ENCODE assay signal across 9 mouse cellular contexts in genomic region chr11:46864809-46865208, GRCm38 (mm10). TPM values are rescaled to one million over a fixed set of nuclear protein-coding genes. Genes with fewer than 3 reads are reported as not detected.
A peak's percentile ranks its signal among the peaks of the same experiment; 100 is the strongest.
DNase-seq lines count a peak whose midpoint lies in the region; ATAC-seq and TF ChIP-seq lines count a peak whose summit lies in the region.
"Had no signal": no experiment of that assay in that cellular context is flagged by ENCODE, and none has a peak within 500 bp of the region (broad histone marks: within the 10 kb centered on the region; RNA-seq: fewer than 3 reads in every experiment).

No protein-coding gene starts in this region.

- H3K27ac ChIP-seq in ES-E14 (ENCODE audit: insufficient read depth, low read depth, low read length, poor library complexity, severe bottlenecking): no peak overlapping the region
- H3K27ac ChIP-seq in kidney, postnatal 0 days: no peak overlapping the region
- H3K27ac ChIP-seq: hindbrain, embryonic 15.5 days had no signal

- intact Hi-C loops in heart, postnatal 14 days (cut with DNase I): loop anchor here (5.0 kb wide), 1 partner anchor 522 kb away; no protein-coding TSS in a partner anchor

- no peak overlapping the region for H3K4me2 ChIP-seq in kidney, postnatal 0 days (ENCODE audit: low read length)
- H3K4me2 ChIP-seq: hindbrain, embryonic 15.5 days had no signal

- no peaks in the 10 kb centered on the region for H3K27me3 ChIP-seq in kidney, postnatal 0 days (ENCODE audit: insufficient read depth, low read length)
- H3K27me3 ChIP-seq: hindbrain, embryonic 15.5 days had no signal

- TF ChIP-seq CTCF in kidney, postnatal 0 days (IDR thresholded peaks at IDR 0.05; ENCODE audit: low read depth): peak; percentile 70

- no peaks in the 10 kb centered on the region for H3K9me3 ChIP-seq in ES-E14 (ENCODE audit: control insufficient read depth, insufficient read depth, low read depth, low read length)
- no peaks in the 10 kb centered on the region for H3K9me3 ChIP-seq in kidney, postnatal 0 days (replicated peaks; ENCODE audit: low read length)
- H3K9me3 ChIP-seq: hindbrain, embryonic 15.5 days had no signal

- H3K4me1 ChIP-seq in ES-E14 (ENCODE audit: control insufficient read depth in 2 of 2, insufficient read depth in 2 of 2, low read length in 2 of 2, poor library complexity in 1 of 2): no peaks in the 10 kb centered on the region
- H3K4me1 ChIP-seq in kidney, postnatal 0 days (replicated peaks; ENCODE audit: insufficient read depth, low read length): no peaks in the 10 kb centered on the region
- H3K4me1 ChIP-seq: hindbrain, embryonic 15.5 days had no signal

- H3K36me3 ChIP-seq in ES-E14 (ENCODE audit: control insufficient read depth, insufficient read depth, low read length, poor library complexity, severe bottlenecking): no peaks in the 10 kb centered on the region
- H3K36me3 ChIP-seq in kidney, postnatal 0 days (ENCODE audit: insufficient read depth, low read length): no peaks in the 10 kb centered on the region
- H3K36me3 ChIP-seq: hindbrain, embryonic 15.5 days had no signal

- WGBS in kidney, postnatal 0 days: 61% methylated on average over 1 of the region's 1 CpGs

- ATAC-seq in kidney, postnatal 0 days (replicated peaks; ENCODE audit: low FRiP score, low read depth): no peak
- no peak for ATAC-seq in inflammation-experienced regulatory T-cells, adult 6 months

- H3K4me3 ChIP-seq in ES-E14 (ENCODE audit: insufficient read depth in 1 of 2, low read depth in 1 of 2, low read length in 2 of 2, poor library complexity in 1 of 2, severe bottlenecking in 1 of 2): no peak overlapping the region
- H3K4me3 ChIP-seq in kidney, postnatal 0 days (replicated peaks; ENCODE audit: low read depth, low read length): no peak overlapping the region
- H3K4me3 ChIP-seq: hindbrain, embryonic 15.5 days had no signal

- peak; percentile 4 to 29 for DNase-seq in heart, postnatal 14 days
- no peak for DNase-seq in heart, adult 9 months (ENCODE audit: low spot score in 2 of 2)
- DNase-seq in 416B (ENCODE audit: low read depth) (peak; percentile 8), ES-E14 (ENCODE audit: low read depth, low spot score) (no peak)
- peak; percentile 42 for DNase-seq in kidney, postnatal 0 days (ENCODE audit: low spot score)
- DNase-seq in right cerebral cortex, postnatal 10 days (ENCODE audit: low spot score in 2 of 2): peak; percentile 46 to 60
- DNase-seq in thymus, postnatal 10 days (ENCODE audit: low spot score in 2 of 2): no peak

- H3K9ac ChIP-seq in ES-E14 (ENCODE audit: insufficient read depth, low read depth, low read length, poor library complexity, severe bottlenecking): no peak overlapping the region
- no peak overlapping the region for H3K9ac ChIP-seq in kidney, postnatal 0 days (ENCODE audit: low read depth, low read length)
- H3K9ac ChIP-seq: hindbrain, embryonic 15.5 days had no signal

- in situ Hi-C loops in ES-E14 (cut with MboI; ENCODE audit: low sequenced_read_pairs in 2 of 2, unreplicated experiment in 2 of 2): no loop called here

TF ChIP-seq in ES-E14, 5 proteins besides CTCF, POLR2A, EP300 and RAD21:
- TF ChIP-seq ZC3H11A (IDR thresholded peaks at IDR 0.05; ENCODE audit: borderline replicate concordance, low read depth, low read length) (peak; percentile 50; the same call in 1 of the 2 replicates), ZNF384 (IDR thresholded peaks at IDR 0.05; ENCODE audit: low read depth, low read length) (no peak)

RNA-seq across cellular contexts. Expression of gene Timd4, which starts 54.2 kb away (rescaled TPM):
- 1 to 10 TPM; 1.2 to 1.6 TPM for total RNA-seq in heart, postnatal 14 days (2021)
- not detected in 2 replicates for total RNA-seq in ES-E14 (2012; rRNA removed)
- polyA plus RNA-seq in kidney, postnatal 0 days (2015; fragmentation: Nextera tagmentation; extraction: Ambion mirVana): 0.11 and 0.40 TPM in 2 replicates
- polyA plus RNA-seq in inflammation-experienced regulatory T-cells, adult 6 months (2017; shearing (Covaris generic)): under 1 TPM in 2 of 3 experiments, not detected in 1; 0.31 to 0.33 TPM

Comparison
In these comparisons a context has a peak if more than half of its experiments do, and no peak if none do; other contexts are left out.
1. DNase-seq: peak in heart, postnatal 14 days (2 of 2), 416B (single experiment), kidney, postnatal 0 days (single experiment) and right cerebral cortex, postnatal 10 days (2 of 2); none in heart, adult 9 months (0 of 2), ES-E14 (single experiment) and thymus, postnatal 10 days (0 of 2).